Mouse (Mus musculus) neural tube, embryonic 13.5 days (tissue): Measurements from ENCODE around the gene Magi3. TPM values are rescaled to one million over a fixed set of nuclear protein-coding genes. Genes with fewer than 3 reads are reported as not detected.
A peak's percentile ranks its signal among the peaks of the same experiment; 100 is the strongest.

Source experiments
- ATAC-seq: fragments of 200-750 bp; cut with Nextera tagmentation; 2 replicates; pipeline ENCODE4 v1.8.0; 2017; ENCODE audit warnings: low read depth, mild to moderate bottlenecking, moderate TSS enrichment, moderate library complexity
- H3K27ac ChIP-seq: fragments of 300-500 bp; sonication (generic); replicated peaks from 2 replicates; pipeline ENCODE4 v1.5.1; 2015; ENCODE audit warnings: moderate library complexity, mild to moderate bottlenecking, inconsistent platforms
- H3K27me3 ChIP-seq: fragments of 300-500 bp; sonication (generic); 2 replicates; pipeline ENCODE4 v1.6.1; 2015; ENCODE audit warnings: mild to moderate bottlenecking, inconsistent platforms
- H3K36me3 ChIP-seq: fragments of 300-500 bp; sonication (generic); 2 replicates; pipeline ENCODE4 v1.6.1; 2015; ENCODE audit warnings: mild to moderate bottlenecking, inconsistent platforms
- H3K4me1 ChIP-seq: fragments of 300-500 bp; sonication (generic); replicated peaks from 2 replicates; pipeline ENCODE4 v1.6.1; 2015; ENCODE audit warnings: inconsistent platforms
- H3K4me2 ChIP-seq: fragments of 300-500 bp; sonication (generic); 2 replicates; pipeline ENCODE4 v1.6.1; 2015; ENCODE audit warnings: inconsistent platforms, mild to moderate bottlenecking, moderate library complexity
- H3K4me3 ChIP-seq: fragments of 300-500 bp; sonication (generic); 2 replicates; pipeline ENCODE4 v1.5.1; 2015; ENCODE audit warnings: mild to moderate bottlenecking, inconsistent platforms
- H3K9ac ChIP-seq: fragments of 300-500 bp; sonication (generic); 2 replicates; pipeline ENCODE4 v1.6.1; 2015; ENCODE audit warnings: moderate library complexity, mild to moderate bottlenecking, inconsistent platforms
- H3K9me3 ChIP-seq: fragments of 300-500 bp; sonication (generic); 2 replicates; pipeline ENCODE4 v1.6.1; 2016; ENCODE audit warnings: inconsistent platforms
- WGBS: fragments of 180-500 bp; shearing (Covaris S2); methylation state at CpG from one replicate; pipeline ENCODE4 v1.1.7; 2015; 5-methylcytosine and 5-hydroxymethylcytosine counted together
- polyA plus RNA-seq: library from polyadenylated mRNA; unstranded; fragments of >200 nt; fragmentation: Nextera tagmentation; extraction: Ambion mirVana; gene quantifications from 2 replicates; pipeline ENCODE4 v1.2.1, GENCODE M21; 2015

Gene Magi3
- polyA plus RNA-seq, 1 experiment from 2014 or later: 8.6 TPM

DNA sequence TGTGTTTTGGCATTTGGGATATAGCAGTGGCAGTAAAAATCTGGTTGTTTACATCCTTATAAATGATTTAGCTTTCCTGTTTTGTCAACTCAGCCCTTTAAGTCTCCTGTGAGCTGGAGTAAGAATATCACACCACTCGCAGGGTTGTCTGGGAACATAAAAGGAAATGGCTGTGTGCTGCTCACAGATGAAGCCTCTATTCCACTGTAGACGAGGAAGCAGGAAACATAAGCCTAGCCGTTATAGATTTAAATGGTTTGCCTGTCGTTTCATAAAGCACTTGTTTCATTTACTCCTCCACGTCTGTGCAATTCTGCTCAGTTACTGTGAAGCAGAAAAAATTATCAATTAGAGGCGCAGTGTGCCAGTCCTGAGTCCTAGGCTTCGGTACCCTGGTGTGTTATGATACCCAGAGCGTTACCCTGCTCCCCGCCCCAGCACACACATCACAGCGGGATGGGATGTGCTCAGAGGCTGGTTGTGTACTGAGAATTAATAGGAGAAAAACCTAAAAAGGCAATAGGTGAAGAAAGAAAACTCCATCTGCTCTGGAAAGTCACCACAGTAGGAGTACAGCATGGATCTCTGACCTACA is 17.8 kb upstream of the Magi3 start:
- no peaks in the 10 kb centered on the region for H3K27me3 ChIP-seq
- no peaks in the 10 kb centered on the region for H3K36me3 ChIP-seq
- H3K4me2 ChIP-seq: peak overlapping the region; percentile 18; the same call in 1 of the 2 replicates
- peaks cover 22% of the 10 kb centered on the region for H3K4me1 ChIP-seq
- peak; percentile 88 for ATAC-seq
- H3K4me3 ChIP-seq: no peak overlapping the region
- H3K27ac ChIP-seq: peak overlapping the region; percentile 83
- H3K9ac ChIP-seq: 0 out of 2 replicates have a peak overlapping the region, but pooled peaks have one; percentile 5
- WGBS: 31% methylated on average over 10 of the region's 10 CpGs
- no peaks in the 10 kb centered on the region for H3K9me3 ChIP-seq

DNA sequence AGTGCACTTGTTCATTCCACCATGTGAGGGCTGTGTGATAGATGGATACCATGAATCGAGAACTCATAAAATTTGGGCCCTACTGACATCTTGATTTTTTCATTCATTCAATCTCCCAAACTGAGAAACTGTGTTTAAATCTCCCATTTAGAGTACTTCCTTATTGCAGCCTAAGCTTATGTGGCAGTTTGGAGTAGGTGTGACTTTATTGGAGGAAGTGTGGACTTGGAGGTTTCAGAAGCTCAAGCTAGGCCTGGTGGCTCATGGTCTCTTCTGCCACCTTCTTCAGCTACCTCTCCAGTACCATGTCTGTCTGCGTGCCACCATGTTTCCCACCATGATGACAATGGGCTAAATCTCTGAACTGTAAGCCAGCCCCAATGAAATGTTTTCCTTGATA is 15.9 kb upstream of the Magi3 start:
- Histone ChIP-seq H3K36me3 (no peaks in the 10 kb centered on the region), H3K27me3 (no peaks in the 10 kb centered on the region), H3K4me2 (no peak overlapping the region), H3K4me3 (no peak overlapping the region), H3K27ac (no peak overlapping the region), H3K9ac (no peak overlapping the region), H3K9me3 (no peaks in the 10 kb centered on the region), H3K4me1 (peaks cover 22% of the 10 kb centered on the region)
- no peak for ATAC-seq
- 93% methylated on average over 2 of the region's 2 CpGs for WGBS

DNA sequence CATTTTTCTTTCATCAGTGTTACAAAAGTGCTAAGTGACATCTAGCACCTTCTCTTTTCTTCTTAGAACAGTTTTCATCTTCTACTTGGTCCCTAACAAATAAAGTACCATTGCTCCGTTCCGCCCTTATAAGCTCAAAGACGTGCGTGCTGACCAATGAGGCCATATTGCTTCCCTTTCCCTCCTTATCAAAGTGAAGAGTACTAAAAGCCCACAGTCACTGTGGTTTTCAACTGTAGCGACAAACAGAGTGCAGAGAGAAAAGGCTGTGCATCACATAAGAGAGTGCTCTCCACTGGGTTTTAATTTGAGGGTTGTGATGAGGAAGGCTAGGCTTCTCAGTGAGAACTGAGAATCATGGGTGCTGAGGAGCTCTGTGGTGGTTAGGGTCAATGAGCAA is 14.9 kb upstream of the Magi3 start:
- H3K4me1 ChIP-seq: peaks cover 22% of the 10 kb centered on the region
- H3K4me3 ChIP-seq: no peak overlapping the region
- ATAC-seq: no peak
- no peak overlapping the region for H3K27ac ChIP-seq
- 88% methylated on average over 5 of the region's 5 CpGs for WGBS
- no peaks in the 10 kb centered on the region for H3K9me3 ChIP-seq
- H3K4me2 ChIP-seq: no peak overlapping the region
- H3K36me3 ChIP-seq: no peaks in the 10 kb centered on the region
- no peak overlapping the region for H3K9ac ChIP-seq
- H3K27me3 ChIP-seq: no peaks in the 10 kb centered on the region

DNA sequence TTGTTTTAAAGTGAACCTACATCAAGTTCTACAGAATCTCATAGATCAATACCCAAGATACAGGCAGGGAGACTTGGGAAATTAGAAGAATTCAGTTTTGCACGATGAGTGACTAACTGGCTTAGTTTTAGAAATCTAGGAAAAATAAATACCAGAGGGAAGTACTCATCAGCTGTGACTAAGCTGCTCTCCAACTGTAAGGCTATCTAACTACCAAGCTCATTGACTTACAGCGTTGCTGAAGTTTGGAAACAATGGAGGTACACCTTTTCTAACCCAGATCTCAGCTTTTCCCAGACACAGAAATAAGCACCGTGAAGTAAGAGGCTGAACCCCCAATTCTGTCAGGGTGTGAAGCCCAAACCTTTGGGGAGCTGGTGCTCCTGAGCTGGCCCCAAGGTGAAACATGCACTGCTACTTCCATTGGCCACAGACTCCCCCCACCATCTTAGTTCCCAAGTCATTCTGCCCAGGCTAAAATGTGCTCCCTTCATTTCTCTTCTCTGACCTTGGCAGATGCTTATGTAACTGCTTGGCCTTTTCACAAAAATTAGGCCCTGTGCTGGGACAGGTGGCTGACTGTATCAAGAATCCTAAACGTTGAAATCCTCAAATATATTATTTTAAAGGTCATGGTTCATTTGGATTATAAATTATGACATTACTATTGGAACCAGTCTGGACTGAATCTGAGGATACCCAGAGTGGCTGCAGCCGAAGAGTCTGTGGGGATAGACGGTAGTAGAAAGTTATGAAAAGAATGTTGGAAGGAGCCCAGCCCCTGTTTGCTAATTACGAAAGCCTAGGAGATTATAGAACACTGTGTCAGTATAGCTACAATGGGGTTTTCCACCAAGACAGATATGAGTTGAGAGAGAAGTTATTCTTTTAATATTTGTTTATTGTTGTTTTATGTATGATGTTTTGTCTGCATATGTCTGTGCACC is 13.5 kb upstream of the Magi3 start:
- Histone ChIP-seq H3K4me2 (no peak overlapping the region), H3K9me3 (no peaks in the 10 kb centered on the region), H3K4me1 (peaks cover 22% of the 10 kb centered on the region), H3K27me3 (no peaks in the 10 kb centered on the region), H3K27ac (no peak overlapping the region), H3K36me3 (no peaks in the 10 kb centered on the region), H3K4me3 (no peak overlapping the region), H3K9ac (no peak overlapping the region)
- ATAC-seq: no peak
- WGBS: 76% methylated on average over 7 of the region's 7 CpGs

- WGBS: 14% methylated on average over 5 of the region's 5 CpGs
- no peak overlapping the region for H3K27ac ChIP-seq
- H3K27me3 ChIP-seq: no peaks in the 10 kb centered on the region
- H3K36me3 ChIP-seq: no peaks in the 10 kb centered on the region
- H3K9me3 ChIP-seq: no peaks in the 10 kb centered on the region
- no peak for ATAC-seq
- no peaks in the 10 kb centered on the region for H3K4me1 ChIP-seq
- no peak overlapping the region for H3K4me3 ChIP-seq
- H3K4me2 ChIP-seq: no peak overlapping the region
- no peak overlapping the region for H3K9ac ChIP-seq
Observed at GRCm38 (mm10) chr3:104227438-104228111, 7.4 kb upstream of the Magi3 start.

GRCm38 (mm10) chr3:104226731-104227130 is 6.6 kb upstream of the Magi3 start:
- no peak overlapping the region for H3K4me2 ChIP-seq
- H3K4me3 ChIP-seq: no peak overlapping the region
- 46% methylated on average over 7 of the region's 7 CpGs for WGBS
- H3K27me3 ChIP-seq: no peaks in the 10 kb centered on the region
- H3K9ac ChIP-seq: no peak overlapping the region
- no peaks in the 10 kb centered on the region for H3K36me3 ChIP-seq
- H3K27ac ChIP-seq: no peak overlapping the region
- no peaks in the 10 kb centered on the region for H3K9me3 ChIP-seq
- H3K4me1 ChIP-seq: no peaks in the 10 kb centered on the region
- ATAC-seq: no peak

DNA sequence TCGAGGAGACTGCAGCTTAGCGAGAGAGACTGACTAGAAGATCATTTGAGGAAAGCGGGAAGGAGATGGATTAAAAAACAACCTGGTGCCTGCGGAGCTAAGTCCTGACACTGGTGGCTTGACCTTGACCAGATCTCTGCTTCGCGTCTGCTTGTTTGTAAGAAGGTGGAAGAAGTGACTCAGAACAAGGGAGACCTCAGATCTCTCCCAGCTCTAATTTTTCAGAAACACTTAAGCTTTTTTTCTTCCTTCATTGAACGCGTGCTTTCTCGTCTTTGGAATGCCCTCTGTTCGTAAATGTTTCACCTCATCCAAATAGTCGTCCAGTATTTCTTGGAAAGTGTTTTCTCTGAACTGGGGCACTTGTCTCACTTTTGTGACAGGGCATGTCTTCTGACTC is 982 bp upstream of the Magi3 start:
- Histone ChIP-seq H3K9me3 (no peaks in the 10 kb centered on the region), H3K27me3 (no peaks in the 10 kb centered on the region), H3K27ac (peak overlapping the region; percentile 72), H3K4me2 (peak overlapping the region; percentile 53), H3K4me1 (peaks cover 21% of the 10 kb centered on the region), H3K9ac (peak overlapping the region; percentile 53), H3K4me3 (peak overlapping the region; percentile 83), H3K36me3 (no peaks in the 10 kb centered on the region)
- no peak for ATAC-seq
- WGBS: 10% methylated on average over 11 of the region's 11 CpGs

- WGBS: under 1% methylated on average over 104 of the region's 107 CpGs
- ATAC-seq: peak; percentile 68
Observed at GRCm38 (mm10) chr3:104219531-104220294, 461 bp downstream of the Magi3 start.

GRCm38 (mm10) chr3:104218926-104219325 is 1.2 kb downstream of the Magi3 start:
- H3K4me1 ChIP-seq: peaks cover 21% of the 10 kb centered on the region
- no peaks in the 10 kb centered on the region for H3K27me3 ChIP-seq
- no peaks in the 10 kb centered on the region for H3K36me3 ChIP-seq
- WGBS: 1% methylated on average over 15 of the region's 15 CpGs
- peak overlapping the region; percentile 97 for H3K27ac ChIP-seq
- no peaks in the 10 kb centered on the region for H3K9me3 ChIP-seq
- peak overlapping the region; percentile 83 for H3K4me3 ChIP-seq
- ATAC-seq: no peak
- H3K4me2 ChIP-seq: peak overlapping the region; percentile 70
- H3K9ac ChIP-seq: peak overlapping the region; percentile 90

More at GRCm38 (mm10) chr3:104219531-104220294, 461 bp downstream of the Magi3 start:
- Histone ChIP-seq H3K27me3 (no peaks in the 10 kb centered on the region), H3K4me1 (peaks cover 21% of the 10 kb centered on the region), H3K4me2 (peak overlapping the region; percentile 70), H3K36me3 (no peaks in the 10 kb centered on the region), H3K4me3 (peak overlapping the region; percentile 83), H3K27ac (peak overlapping the region; percentile 97), H3K9me3 (no peaks in the 10 kb centered on the region), H3K9ac (peak overlapping the region; percentile 90)

DNA sequence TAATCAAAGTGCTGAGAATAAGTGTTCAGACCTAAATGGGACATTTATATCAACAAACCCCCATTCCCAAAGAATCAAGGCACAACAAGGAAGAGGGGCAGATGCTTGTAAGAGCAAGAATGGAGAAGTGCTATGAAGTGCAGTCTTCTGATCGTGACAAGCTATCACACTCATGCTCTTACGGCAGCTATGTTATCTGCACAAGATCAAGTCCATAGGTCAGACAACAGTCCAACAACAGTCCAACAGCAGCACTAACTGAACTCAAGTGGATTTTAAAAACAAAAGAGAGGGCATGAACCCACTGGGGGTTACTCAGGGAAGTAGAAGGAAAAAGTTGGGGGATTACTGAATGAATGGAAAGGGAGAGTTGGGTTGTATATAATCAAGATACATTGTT is 30.4 kb downstream of the Magi3 start:
- ATAC-seq: no peak
- H3K36me3 ChIP-seq: no peaks in the 10 kb centered on the region
- H3K9me3 ChIP-seq: no peaks in the 10 kb centered on the region
- 90% methylated on average over 2 of the region's 2 CpGs for WGBS
- H3K27me3 ChIP-seq: no peaks in the 10 kb centered on the region
- no peak overlapping the region for H3K9ac ChIP-seq
- no peak overlapping the region for H3K4me2 ChIP-seq
- no peak overlapping the region for H3K4me3 ChIP-seq
- H3K4me1 ChIP-seq: no peaks in the 10 kb centered on the region
- no peak overlapping the region for H3K27ac ChIP-seq

DNA sequence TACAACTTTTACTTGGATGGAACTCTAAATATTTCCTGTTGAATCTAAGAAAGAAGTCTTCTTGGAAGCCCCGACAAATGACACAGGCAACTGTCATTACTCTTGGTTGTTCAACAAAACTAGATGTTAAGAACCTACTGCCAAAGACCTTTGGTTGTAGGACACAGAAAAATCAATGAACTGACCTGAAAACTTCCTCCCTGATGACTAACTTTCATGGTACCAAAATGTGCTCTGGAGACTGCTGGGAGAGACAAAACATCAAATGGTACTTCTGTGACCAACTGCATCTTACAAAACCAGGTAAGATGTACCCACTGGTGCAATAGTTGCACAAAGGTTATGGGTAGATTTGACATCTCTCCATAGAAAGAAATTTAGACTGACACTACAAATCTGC is 30.9 kb downstream of the Magi3 start:
- Histone ChIP-seq H3K4me2 (no peak overlapping the region), H3K27me3 (no peaks in the 10 kb centered on the region), H3K27ac (no peak overlapping the region), H3K4me1 (no peaks in the 10 kb centered on the region), H3K4me3 (no peak overlapping the region), H3K9me3 (no peaks in the 10 kb centered on the region), H3K9ac (no peak overlapping the region), H3K36me3 (no peaks in the 10 kb centered on the region)
- no peak for ATAC-seq
- 92% methylated on average over 1 of the region's 1 CpGs for WGBS
